Mouse (Mus musculus) bone marrow, adult 2 months (tissue): ENCODE data around the gene Mtrex. TPM values are rescaled to one million over a fixed set of nuclear protein-coding genes. Genes with fewer than 3 reads are reported as not detected.
A peak's percentile ranks its signal among the peaks of the same experiment; 100 is the strongest.

Experiments
- H3K27ac ChIP-seq: fragments of 200-500 bp; 2 replicates; pipeline ENCODE4 v1.5.1; 2012; ENCODE audit warnings: low read depth, mild to moderate bottlenecking, control low read depth, inconsistent platforms, low read length; ENCODE audit not compliant: control insufficient read depth, poor library complexity, insufficient read depth
- H3K4me1 ChIP-seq: fragments of 200-500 bp; 2 replicates; pipeline ENCODE4 v1.6.1; 2011; ENCODE audit warnings: low read length; ENCODE audit not compliant: control insufficient read depth, insufficient read depth
- H3K4me3 ChIP-seq: fragments of 200-500 bp; replicated peaks from 2 replicates; pipeline ENCODE3; 2011; ENCODE audit warnings: mild to moderate bottlenecking, low read depth, low read length, control low read depth; ENCODE audit not compliant: control insufficient read depth
- CTCF ChIP-seq: fragments of 200-500 bp; IDR thresholded peaks from 2 replicates; pipeline ENCODE4 v1.5.1; 2011; ENCODE audit warnings: low read length, control low read depth; ENCODE audit not compliant: control insufficient read depth, insufficient read depth
- POLR2A ChIP-seq: fragments of 200-500 bp; IDR thresholded peaks from 2 replicates; pipeline ENCODE4 v1.6.1; 2011; ENCODE audit warnings: low read depth, mild to moderate bottlenecking, control low read depth, low read length, borderline replicate concordance; ENCODE audit not compliant: control insufficient read depth
- WGBS: fragments of 180-500 bp; shearing (Covaris S2); methylation state at CpG from one replicate; pipeline ENCODE4 v1.1.7; 2018; 5-methylcytosine and 5-hydroxymethylcytosine counted together
- polyA plus RNA-seq: library from polyadenylated mRNA; stranded (reverse); fragments of >200 nt; gene quantifications from 2 replicates; pipeline ENCODE4 v1.2.4, GENCODE M21; 2011; ENCODE audit warnings: low replicate concordance; ENCODE audit not compliant: missing spikeins, insufficient read depth, insufficient read length

The Mtrex gene
- polyA plus RNA-seq, 1 experiment: 52.6 TPM

GRCm38 (mm10) chr13:112938130-112938529 is 10.9 kb upstream of the Mtrex start:
- WGBS: 91% methylated on average over 8 of the region's 8 CpGs
- no peak for TF ChIP-seq POLR2A
- TF ChIP-seq CTCF: no peak
- Histone ChIP-seq H3K4me3 (no peak overlapping the region), H3K4me1 (no peaks in the 10 kb centered on the region), H3K27ac (no peak overlapping the region)

DNA sequence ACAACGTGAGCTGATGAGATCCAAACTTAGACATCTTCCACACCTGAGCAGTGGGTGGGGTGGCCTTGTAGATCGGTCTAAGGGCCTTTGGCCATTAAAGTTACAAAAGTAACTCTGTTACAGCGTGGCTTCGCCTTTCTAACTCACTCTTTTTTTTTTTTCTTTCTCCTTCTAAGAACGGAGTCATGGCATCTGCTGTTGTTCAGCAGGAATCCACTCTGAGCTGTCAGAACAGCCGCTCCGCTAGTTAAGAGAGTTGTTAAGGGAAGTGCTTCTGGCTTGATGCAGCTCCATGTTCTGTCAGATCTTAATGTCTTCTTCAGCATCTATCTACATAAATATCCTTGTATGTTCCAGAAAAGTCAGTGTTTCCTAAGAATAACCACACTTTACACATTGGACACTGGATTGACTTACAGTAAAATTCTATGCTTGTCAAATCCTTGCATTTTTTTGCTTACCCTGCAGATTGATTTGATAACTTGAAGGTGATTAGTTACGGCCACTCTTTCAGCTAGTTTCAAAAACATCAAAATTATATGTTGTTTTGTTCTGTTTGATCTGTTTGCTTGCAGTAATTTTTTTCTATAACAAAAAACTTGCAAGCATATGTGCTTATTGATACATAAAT is 955 bp upstream of the Mtrex start:
- Histone ChIP-seq H3K4me1 (no peaks in the 10 kb centered on the region; the same call in 1 of the 2 replicates), H3K4me3 (peak overlapping the region; percentile 83), H3K27ac (peak overlapping the region; percentile 87)
- TF ChIP-seq CTCF (no peak), POLR2A (no peak)
- 7% methylated on average over 8 of the region's 8 CpGs for WGBS

GRCm38 (mm10) chr13:112926796-112927195 is 402 bp downstream of the Mtrex start:
- under 1% methylated on average over 19 of the region's 19 CpGs for WGBS
- H3K4me1 ChIP-seq: no peaks in the 10 kb centered on the region; the same call in 1 of the 2 replicates

GRCm38 (mm10) chr13:112925976-112926375 is 1.2 kb downstream of the Mtrex start:
- H3K4me1 ChIP-seq: no peaks in the 10 kb centered on the region; the same call in 1 of the 2 replicates
- no peak overlapping the region for H3K27ac ChIP-seq
- TF ChIP-seq POLR2A: no peak
- no peak for TF ChIP-seq CTCF
- WGBS: 49% methylated on average over 4 of the region's 4 CpGs
- H3K4me3 ChIP-seq: peak overlapping the region; percentile 31

More at GRCm38 (mm10) chr13:112926796-112927195, 402 bp downstream of the Mtrex start:
- Histone ChIP-seq H3K4me3 (peak overlapping the region; percentile 83), H3K27ac (peak overlapping the region; percentile 87)
- no peak for TF ChIP-seq POLR2A
- TF ChIP-seq CTCF: no peak

- Histone ChIP-seq H3K4me3 (no peak overlapping the region), H3K27ac (no peak overlapping the region), H3K4me1 (no peaks in the 10 kb centered on the region; the same call in 1 of the 2 replicates)
- TF ChIP-seq CTCF: no peak
- no peak for TF ChIP-seq POLR2A
- WGBS: 64% methylated on average over 6 of the region's 6 CpGs
These were observed 1.9 kb downstream of the Mtrex start for GRCm38 (mm10) chr13:112925266-112925665.

DNA sequence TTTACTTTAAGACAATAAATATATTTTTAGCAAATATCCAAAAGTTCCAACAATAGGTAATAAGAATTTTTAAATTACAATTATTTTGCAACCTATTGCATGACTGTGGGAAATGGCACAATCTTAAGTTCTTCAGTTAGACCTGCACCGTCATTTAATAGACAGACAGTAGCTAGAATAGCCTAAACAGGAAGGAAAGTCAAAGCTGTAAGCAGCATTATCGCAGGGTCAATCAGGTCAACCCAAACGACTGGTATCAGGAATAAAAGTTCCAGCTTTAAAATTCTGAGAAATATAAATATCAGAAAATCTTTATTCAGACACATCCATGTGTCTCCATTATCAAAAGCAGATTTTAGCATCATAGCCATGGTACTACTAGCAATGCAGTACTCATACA is 6.3 kb downstream of the Mtrex start:
- WGBS: 45% methylated on average over 3 of the region's 3 CpGs
- TF ChIP-seq POLR2A (no peak), CTCF (no peak)
- Histone ChIP-seq H3K4me3 (no peak overlapping the region), H3K27ac (no peak overlapping the region), H3K4me1 (no peaks in the 10 kb centered on the region; the same call in 1 of the 2 replicates)

DNA sequence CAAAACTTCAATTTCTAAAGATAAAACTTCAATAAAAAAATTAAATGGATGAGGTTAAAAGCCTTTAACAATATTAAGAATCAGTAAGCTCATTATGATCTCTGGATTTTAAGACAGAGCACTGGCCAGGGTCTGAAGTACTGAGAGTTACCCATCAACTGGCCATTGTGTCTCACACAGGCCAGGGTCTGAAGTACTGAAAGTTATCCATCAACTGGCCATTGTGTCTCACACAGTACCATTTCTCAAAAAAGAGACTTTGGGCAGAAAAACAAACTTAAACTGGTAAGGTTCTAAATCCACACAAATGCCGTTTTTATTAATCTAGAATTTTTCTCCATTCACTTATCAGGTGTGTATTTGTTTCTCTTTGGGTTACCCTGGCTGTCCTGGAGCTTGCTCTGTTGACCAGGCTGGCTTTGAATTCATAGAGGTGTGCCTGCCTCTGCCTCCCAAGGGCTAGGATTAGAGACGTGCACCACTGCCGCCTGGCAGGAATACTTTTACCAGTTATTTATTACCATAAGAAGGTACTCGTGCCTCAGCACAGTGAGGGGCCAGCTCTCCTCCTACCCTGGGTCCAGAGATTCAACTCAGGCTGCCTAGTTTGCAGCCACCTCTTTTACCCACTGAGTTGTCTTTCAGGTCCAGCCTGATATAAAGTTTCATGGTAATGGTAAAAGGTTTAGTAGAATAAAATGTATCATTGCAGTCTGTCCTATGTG is 7.9 kb downstream of the Mtrex start:
- 90% methylated on average over 4 of the region's 4 CpGs for WGBS
- H3K4me1 ChIP-seq: no peaks in the 10 kb centered on the region; the same call in 1 of the 2 replicates
- no peak for TF ChIP-seq POLR2A
- no peak for TF ChIP-seq CTCF
- no peak overlapping the region for H3K4me3 ChIP-seq
- H3K27ac ChIP-seq: no peak overlapping the region

- no peak for TF ChIP-seq CTCF
- no peak for TF ChIP-seq POLR2A
- Histone ChIP-seq H3K4me3 (no peak overlapping the region), H3K4me1 (no peaks in the 10 kb centered on the region), H3K27ac (no peak overlapping the region)
- WGBS: 88% methylated on average over 4 of the region's 4 CpGs
These were observed 16.8 kb downstream of the Mtrex start for GRCm38 (mm10) chr13:112910434-112910833.

DNA sequence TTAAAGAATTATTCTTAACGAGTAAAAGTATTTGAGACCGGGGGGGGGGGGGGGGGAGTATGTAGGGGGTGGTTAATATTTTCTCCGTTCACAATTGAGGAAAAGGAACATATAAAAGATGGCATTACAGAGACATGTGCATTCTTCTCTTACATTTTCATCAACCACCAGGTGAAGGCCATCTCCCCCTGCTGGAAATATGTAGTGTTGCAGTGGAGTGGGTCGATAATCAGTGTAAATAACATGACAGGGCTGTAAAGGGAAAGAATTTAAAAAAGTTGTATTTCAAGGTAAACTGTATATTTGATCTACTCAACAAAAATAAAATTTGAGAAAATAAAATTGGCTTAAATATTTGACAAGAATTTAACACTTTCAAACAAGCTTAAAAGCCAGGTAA is 17.5 kb downstream of the Mtrex start:
- H3K27ac ChIP-seq: no peak overlapping the region
- peak; percentile 29; the same call in 1 of the 2 replicates for TF ChIP-seq CTCF
- no peak for TF ChIP-seq POLR2A
- 49% methylated on average over 4 of the region's 4 CpGs for WGBS
- no peak overlapping the region for H3K4me3 ChIP-seq
- H3K4me1 ChIP-seq: no peaks in the 10 kb centered on the region
